Mouse (Mus musculus) neural tube, embryonic 12.5 days (tissue): Measurements from ENCODE around the gene Plekhj1. TPM values are rescaled to one million over a fixed set of nuclear protein-coding genes. Genes with fewer than 3 reads are reported as not detected.
A peak's percentile ranks its signal among the peaks of the same experiment; 100 is the strongest.

Source experiments
- ATAC-seq: fragments of 200-750 bp; cut with Nextera tagmentation; 2 replicates; pipeline ENCODE4 v1.8.0; 2017; ENCODE audit warnings: low read depth, mild to moderate bottlenecking, moderate TSS enrichment, moderate library complexity; ENCODE audit not compliant: low FRiP score
- H3K27ac ChIP-seq: fragments of 300-500 bp; sonication (generic); 2 replicates; pipeline ENCODE4 v1.5.1; 2016
- H3K27me3 ChIP-seq: fragments of 300-500 bp; sonication (generic); replicated peaks from 2 replicates; pipeline ENCODE4 v1.6.1; 2016; ENCODE audit warnings: mild to moderate bottlenecking
- H3K36me3 ChIP-seq: fragments of 300-500 bp; sonication (generic); 2 replicates; pipeline ENCODE4 v1.6.1; 2016; ENCODE audit warnings: mild to moderate bottlenecking
- H3K4me1 ChIP-seq: fragments of 300-500 bp; sonication (generic); 2 replicates; pipeline ENCODE4 v1.6.1; 2016
- H3K4me2 ChIP-seq: fragments of 300-500 bp; sonication (generic); replicated peaks from 2 replicates; pipeline ENCODE4 v1.6.1; 2016; ENCODE audit warnings: mild to moderate bottlenecking
- H3K4me3 ChIP-seq: fragments of 300-500 bp; sonication (generic); 2 replicates; pipeline ENCODE4 v1.5.1; 2016
- H3K9ac ChIP-seq: fragments of 300-500 bp; sonication (generic); 2 replicates; pipeline ENCODE4 v1.6.1; 2016; ENCODE audit warnings: mild to moderate bottlenecking
- H3K9me3 ChIP-seq: fragments of 300-500 bp; sonication (generic); 2 replicates; pipeline ENCODE4 v1.6.1; 2016; ENCODE audit warnings: mild to moderate bottlenecking
- WGBS: fragments of 180-500 bp; shearing (Covaris S2); methylation state at CpG from one replicate; pipeline ENCODE4 v1.1.7; 2016; 5-methylcytosine and 5-hydroxymethylcytosine counted together
- polyA plus RNA-seq: library from polyadenylated mRNA; unstranded; fragments of >200 nt; fragmentation: Nextera tagmentation; extraction: Ambion mirVana; gene quantifications from 2 replicates; pipeline ENCODE4 v1.2.1, GENCODE M21; 2016

Plekhj1 gene
- polyA plus RNA-seq, 1 experiment from 2014 or later, result 155 TPM

DNA sequence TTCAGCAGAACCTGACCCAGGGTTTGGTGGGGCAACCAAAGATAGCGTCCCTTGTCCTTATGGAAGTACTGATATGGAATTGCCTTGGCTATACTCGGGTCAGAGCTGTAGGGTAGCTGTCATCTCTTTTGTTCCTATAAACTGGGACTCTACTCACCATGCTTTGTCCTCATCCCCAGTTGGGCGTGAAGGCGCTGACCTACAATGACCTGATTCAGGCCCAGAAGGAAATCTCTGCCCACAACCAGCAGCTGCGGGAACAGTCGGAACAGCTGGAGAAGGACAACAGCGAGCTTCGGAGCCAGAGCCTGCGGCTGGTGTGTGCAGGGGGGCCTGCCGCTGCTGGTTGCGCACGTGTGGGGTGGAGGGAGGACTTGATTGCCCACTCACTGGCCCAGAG, 13.6 kb downstream of the Plekhj1 start:
- Histone ChIP-seq H3K27ac (no peak overlapping the region), H3K4me3 (no peak overlapping the region), H3K4me2 (no peak overlapping the region), H3K4me1 (no peaks in the 10 kb centered on the region), H3K27me3 (no peaks in the 10 kb centered on the region), H3K9ac (no peak overlapping the region), H3K36me3 (peaks cover 98% of the 10 kb centered on the region), H3K9me3 (no peaks in the 10 kb centered on the region)
- 80% methylated on average over 12 of the region's 12 CpGs for WGBS
- ATAC-seq, result no peak

DNA sequence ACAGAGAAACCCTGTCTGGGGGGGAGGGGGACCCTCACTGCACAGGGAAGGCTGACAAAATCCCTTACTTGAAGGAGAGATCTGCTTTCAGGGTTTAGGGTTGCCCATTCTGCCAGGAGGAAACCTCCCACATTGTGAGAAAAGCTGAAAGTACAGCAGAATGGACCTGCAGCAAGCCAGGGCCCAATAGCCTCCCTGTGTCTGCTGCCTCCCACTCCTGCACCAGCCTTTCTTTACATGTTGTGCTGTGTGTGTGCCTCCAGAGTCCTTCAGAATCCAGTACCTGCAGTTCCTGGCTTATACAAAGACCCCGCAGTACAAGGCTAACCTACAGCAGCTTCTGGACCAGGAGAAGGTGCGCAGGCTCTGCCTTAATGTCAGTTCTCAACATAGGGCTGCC, 14.1 kb downstream of the Plekhj1 start:
- Histone ChIP-seq H3K4me2 (no peak overlapping the region), H3K4me3 (no peak overlapping the region), H3K27me3 (no peaks in the 10 kb centered on the region), H3K27ac (no peak overlapping the region), H3K9me3 (no peaks in the 10 kb centered on the region), H3K4me1 (no peaks in the 10 kb centered on the region), H3K36me3 (peaks cover 100% of the 10 kb centered on the region), H3K9ac (no peak overlapping the region)
- no peak for ATAC-seq
- WGBS, result 97% methylated on average over 2 of the region's 2 CpGs

DNA sequence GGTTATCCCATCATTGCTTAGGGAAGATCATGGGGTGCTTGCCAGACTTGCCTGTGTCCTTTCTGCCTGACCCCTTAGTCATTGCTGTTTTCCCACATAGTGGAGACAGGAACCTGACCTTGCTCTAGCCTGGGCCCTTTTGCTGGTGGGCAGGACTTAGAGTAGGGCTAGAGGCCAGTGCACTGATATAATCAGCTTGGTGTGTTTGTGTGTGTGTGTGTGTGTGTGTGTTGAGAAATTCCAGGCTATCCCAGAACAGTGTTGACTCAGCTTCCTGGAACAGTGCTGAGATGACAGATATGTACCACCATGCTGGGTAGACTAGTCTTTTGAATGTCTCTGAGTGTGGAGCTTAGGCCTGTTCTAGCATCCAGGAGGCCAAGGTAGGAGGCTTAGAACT, 18.9 kb downstream of the Plekhj1 start:
- H3K9me3 ChIP-seq, result no peaks in the 10 kb centered on the region
- ATAC-seq, result no peak
- peaks cover 100% of the 10 kb centered on the region for H3K36me3 ChIP-seq
- H3K4me1 ChIP-seq, result no peaks in the 10 kb centered on the region
- H3K9ac ChIP-seq, result no peak overlapping the region
- no peaks in the 10 kb centered on the region for H3K27me3 ChIP-seq
- H3K4me3 ChIP-seq, result no peak overlapping the region
- no peak overlapping the region for H3K4me2 ChIP-seq
- H3K27ac ChIP-seq, result no peak overlapping the region

DNA sequence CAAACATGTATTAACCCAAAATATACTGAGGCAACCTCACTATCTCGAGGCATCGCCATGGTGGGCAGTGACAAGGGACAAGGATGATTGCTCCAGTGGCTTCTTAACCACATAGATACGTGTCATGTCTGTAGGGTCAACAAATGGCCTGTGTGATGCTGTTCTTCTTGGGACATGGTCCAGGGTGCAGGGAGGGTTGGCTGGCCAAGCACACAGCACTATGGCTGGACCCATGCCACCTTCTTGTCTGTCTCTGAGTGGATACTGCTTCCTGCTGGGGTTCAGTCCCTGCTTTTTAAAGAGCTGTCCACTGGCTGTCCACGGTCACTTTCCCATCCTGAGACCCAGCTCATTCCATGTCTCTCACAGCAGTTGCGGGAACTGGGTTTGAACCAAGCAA, 21.3 kb downstream of the Plekhj1 start:
- no peak overlapping the region for H3K27ac ChIP-seq
- ATAC-seq, result no peak
- 94% methylated on average over 5 of the region's 5 CpGs for WGBS
- H3K9me3 ChIP-seq, result no peaks in the 10 kb centered on the region
- no peaks in the 10 kb centered on the region for H3K4me1 ChIP-seq
- no peak overlapping the region for H3K4me3 ChIP-seq
- no peaks in the 10 kb centered on the region for H3K27me3 ChIP-seq
- H3K9ac ChIP-seq, result no peak overlapping the region
- peaks cover 100% of the 10 kb centered on the region for H3K36me3 ChIP-seq
- H3K4me2 ChIP-seq, result no peak overlapping the region

DNA sequence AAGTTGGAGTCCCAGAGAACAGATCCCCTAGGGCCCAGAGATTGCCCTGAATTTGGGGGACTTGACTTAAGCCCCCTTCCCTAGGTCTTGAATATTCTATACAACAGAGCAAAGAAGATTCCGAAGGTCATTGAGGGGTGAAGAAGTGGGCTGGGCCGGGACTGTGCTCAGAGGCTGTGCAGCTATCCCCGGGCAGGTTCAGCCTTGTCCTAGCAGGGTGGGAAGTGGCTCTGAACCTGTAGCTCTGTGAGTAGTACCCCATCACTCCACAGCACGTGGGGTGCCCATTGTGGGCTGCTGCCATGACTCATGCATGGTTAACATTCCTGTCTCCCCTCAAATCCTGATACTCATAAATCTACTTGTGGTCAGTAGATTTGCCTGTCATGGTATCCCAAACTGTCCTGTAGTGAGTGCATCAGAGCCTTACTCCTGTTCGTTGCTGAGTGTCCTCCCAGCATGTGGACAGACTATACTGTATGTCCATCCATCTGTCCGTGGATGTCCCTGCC, 22.0 kb downstream of the Plekhj1 start:
- ATAC-seq, result no peak
- H3K36me3 ChIP-seq, result peaks cover 100% of the 10 kb centered on the region

DNA sequence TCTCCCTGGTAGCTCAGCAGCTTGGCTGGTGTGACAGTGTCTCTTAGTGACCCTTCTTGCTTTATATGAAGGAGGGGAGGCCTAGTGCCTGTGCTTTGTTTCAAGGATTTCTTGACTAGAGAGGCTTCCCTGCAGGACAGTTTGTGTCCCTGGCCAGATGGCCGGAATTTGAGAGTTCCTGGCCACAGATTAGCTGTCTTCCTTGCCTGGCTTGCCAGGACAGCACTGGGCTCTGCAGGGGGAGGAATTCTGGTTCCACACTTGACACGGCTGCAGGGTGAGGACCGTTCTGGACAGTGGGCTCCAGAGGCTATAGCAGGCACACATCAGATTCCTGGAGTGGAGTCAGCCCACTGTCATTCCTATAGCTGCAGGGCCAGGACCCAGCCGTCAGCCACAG, 22.7 kb downstream of the Plekhj1 start:
- H3K4me3 ChIP-seq, result no peak overlapping the region
- no peaks in the 10 kb centered on the region for H3K27me3 ChIP-seq
- WGBS, result 96% methylated on average over 4 of the region's 4 CpGs
- no peak overlapping the region for H3K9ac ChIP-seq
- ATAC-seq, result no peak
- no peak overlapping the region for H3K27ac ChIP-seq
- peaks cover 100% of the 10 kb centered on the region for H3K36me3 ChIP-seq
- no peak overlapping the region for H3K4me2 ChIP-seq
- no peaks in the 10 kb centered on the region for H3K4me1 ChIP-seq
- no peaks in the 10 kb centered on the region for H3K9me3 ChIP-seq

More for the DNA sequence above, 22.0 kb downstream of the Plekhj1 start:
- Histone ChIP-seq H3K9me3 (no peaks in the 10 kb centered on the region), H3K4me1 (no peaks in the 10 kb centered on the region), H3K9ac (no peak overlapping the region), H3K4me2 (no peak overlapping the region), H3K27me3 (no peaks in the 10 kb centered on the region), H3K27ac (no peak overlapping the region), H3K4me3 (no peak overlapping the region)
- WGBS, result 92% methylated on average over 6 of the region's 6 CpGs

DNA sequence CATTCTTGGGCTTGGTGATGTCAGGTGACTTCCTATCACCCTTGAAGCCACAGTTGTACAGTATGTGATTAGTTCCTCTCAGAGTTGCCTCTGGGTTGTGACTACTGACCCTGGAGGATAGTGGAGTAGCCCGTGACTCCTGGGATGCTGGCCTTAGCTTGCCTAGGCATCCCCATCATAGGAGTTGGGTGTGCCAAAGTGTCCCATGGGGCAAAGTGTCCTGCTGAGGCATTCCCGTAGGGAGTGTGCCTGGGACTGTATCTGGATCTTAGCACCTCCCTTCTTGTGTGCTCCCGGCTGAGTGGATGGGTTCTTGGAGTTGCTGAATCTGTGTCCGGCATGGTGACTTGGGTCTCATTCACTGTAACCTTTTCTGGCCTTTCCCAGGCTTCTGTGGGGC, 23.4 kb downstream of the Plekhj1 start:
- H3K27ac ChIP-seq, result no peak overlapping the region
- no peak overlapping the region for H3K4me3 ChIP-seq
- H3K9ac ChIP-seq, result no peak overlapping the region
- no peaks in the 10 kb centered on the region for H3K27me3 ChIP-seq
- WGBS, result 90% methylated on average over 4 of the region's 4 CpGs
- no peak for ATAC-seq
- peaks cover 100% of the 10 kb centered on the region for H3K36me3 ChIP-seq
- no peaks in the 10 kb centered on the region for H3K4me1 ChIP-seq
- H3K4me2 ChIP-seq, result no peak overlapping the region
- no peaks in the 10 kb centered on the region for H3K9me3 ChIP-seq

DNA sequence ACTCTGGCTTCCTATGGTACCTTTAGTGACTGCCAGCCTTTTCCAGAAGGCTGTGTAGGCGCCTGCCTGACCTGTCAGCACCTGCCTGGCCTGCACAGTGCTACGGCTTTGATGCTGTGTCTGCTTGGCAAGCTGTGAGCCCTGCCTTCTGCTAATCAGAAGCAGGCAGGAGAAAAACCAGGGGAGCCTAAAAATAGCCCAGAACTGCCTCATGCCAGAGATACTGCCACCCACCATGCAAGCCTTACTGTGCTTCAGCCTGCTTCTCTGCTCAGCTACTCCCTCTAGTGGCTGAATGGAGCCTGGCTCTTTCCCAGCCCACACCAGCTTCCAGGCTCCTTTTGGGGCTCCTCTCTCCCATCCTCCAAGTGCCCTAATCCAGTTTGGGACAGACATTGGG, 23.9 kb downstream of the Plekhj1 start:
- ATAC-seq, result 0 out of 2 replicates have a peak, but pooled peaks have one; percentile 50
- Histone ChIP-seq H3K9ac (no peak overlapping the region), H3K4me2 (no peak overlapping the region), H3K36me3 (peaks cover 100% of the 10 kb centered on the region), H3K9me3 (no peaks in the 10 kb centered on the region), H3K4me1 (no peaks in the 10 kb centered on the region), H3K27me3 (no peaks in the 10 kb centered on the region), H3K4me3 (no peak overlapping the region), H3K27ac (no peak overlapping the region)
- 78% methylated on average over 2 of the region's 2 CpGs for WGBS

DNA sequence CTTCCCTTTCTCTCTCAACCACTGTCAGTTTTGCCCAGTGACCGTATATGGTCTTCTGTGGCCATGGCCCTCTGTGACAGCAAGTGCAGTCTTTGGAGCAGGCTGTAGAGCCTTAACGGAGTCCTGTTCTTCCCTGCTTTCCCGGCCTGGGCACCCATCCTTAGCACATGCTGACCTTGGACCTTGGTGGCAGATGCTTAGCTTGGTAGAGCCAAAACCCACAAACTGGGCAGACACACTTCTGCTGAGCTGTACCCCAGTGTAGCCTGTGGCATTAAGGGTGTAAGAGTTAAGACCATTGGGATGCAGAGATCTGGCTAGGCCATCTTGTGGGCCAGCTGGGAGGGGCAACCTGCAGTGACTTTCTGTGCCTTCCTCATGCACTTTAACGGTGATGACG, 24.6 kb downstream of the Plekhj1 start:
- Histone ChIP-seq H3K9ac (0 out of 2 replicates have a peak overlapping the region, but pooled peaks have one; percentile 29), H3K36me3 (peaks cover 97% of the 10 kb centered on the region), H3K4me3 (no peak overlapping the region), H3K4me1 (no peaks in the 10 kb centered on the region), H3K9me3 (no peaks in the 10 kb centered on the region), H3K27me3 (no peaks in the 10 kb centered on the region), H3K27ac (no peak overlapping the region), H3K4me2 (no peak overlapping the region)
- no peak for ATAC-seq
- WGBS, result 92% methylated on average over 5 of the region's 5 CpGs

DNA sequence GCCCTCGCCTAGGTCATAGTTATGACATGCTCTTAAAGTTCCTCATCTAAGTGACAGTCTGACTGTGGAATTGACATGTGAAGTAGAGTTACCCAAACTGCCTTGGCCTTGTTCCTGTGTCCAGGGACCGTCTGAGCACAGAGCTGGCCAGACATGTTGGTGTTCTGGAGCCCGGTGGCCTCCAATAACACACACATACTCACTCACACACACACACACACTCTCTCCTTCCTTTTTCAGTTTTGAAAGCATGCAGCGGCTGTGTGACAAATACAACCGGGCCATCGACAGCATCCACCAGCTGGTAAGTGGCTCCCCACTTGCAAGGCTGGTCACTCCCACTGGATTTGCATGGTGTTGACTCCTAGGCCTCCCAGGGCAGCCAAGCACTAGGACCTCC, 30.1 kb downstream of the Plekhj1 start:
- Histone ChIP-seq H3K4me1 (no peaks in the 10 kb centered on the region), H3K4me2 (no peak overlapping the region), H3K9me3 (no peaks in the 10 kb centered on the region), H3K4me3 (no peak overlapping the region), H3K27me3 (no peaks in the 10 kb centered on the region), H3K36me3 (peaks cover 86% of the 10 kb centered on the region), H3K27ac (no peak overlapping the region), H3K9ac (no peak overlapping the region)
- no peak for ATAC-seq
- 91% methylated on average over 6 of the region's 6 CpGs for WGBS

DNA sequence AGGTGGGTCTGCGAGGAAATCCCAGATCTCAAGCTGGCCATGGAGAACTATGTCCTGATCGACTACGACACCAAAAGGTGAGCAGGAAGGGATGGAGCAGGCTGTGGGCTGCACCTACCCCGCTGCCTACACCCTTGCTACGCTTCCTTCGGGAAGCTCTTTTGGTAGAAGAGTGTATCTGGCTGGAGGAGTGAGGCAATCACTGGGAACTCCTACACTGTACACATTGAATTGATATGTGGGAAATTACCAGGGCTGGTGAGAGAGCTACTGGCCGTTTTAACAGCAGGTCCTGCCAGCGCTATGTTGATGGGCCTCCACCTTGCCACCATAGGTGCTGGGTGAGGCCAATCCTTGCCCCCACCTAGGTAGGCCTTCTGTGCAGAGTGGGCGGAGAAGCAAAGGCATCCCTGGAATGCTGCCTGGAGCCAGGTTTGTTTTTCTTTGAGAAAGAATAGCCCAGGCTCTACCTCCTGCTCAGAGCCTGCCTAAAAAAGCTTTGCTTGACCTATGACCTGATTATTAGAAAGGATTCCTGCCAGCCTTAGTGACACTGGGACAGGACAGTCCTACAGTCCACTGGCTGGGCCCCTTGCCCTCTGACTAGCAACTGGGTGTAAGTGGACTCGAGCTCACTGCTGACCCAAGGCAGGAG, 32.1 kb downstream of the Plekhj1 start:
- H3K4me1 ChIP-seq, result no peaks in the 10 kb centered on the region
- H3K27ac ChIP-seq, result no peak overlapping the region
- 89% methylated on average over 10 of the region's 10 CpGs for WGBS
- H3K4me3 ChIP-seq, result no peak overlapping the region
- ATAC-seq, result no peak
- H3K9me3 ChIP-seq, result no peaks in the 10 kb centered on the region
- H3K9ac ChIP-seq, result no peak overlapping the region
- peaks cover 65% of the 10 kb centered on the region for H3K36me3 ChIP-seq
- no peak overlapping the region for H3K4me2 ChIP-seq
- no peaks in the 10 kb centered on the region for H3K27me3 ChIP-seq

DNA sequence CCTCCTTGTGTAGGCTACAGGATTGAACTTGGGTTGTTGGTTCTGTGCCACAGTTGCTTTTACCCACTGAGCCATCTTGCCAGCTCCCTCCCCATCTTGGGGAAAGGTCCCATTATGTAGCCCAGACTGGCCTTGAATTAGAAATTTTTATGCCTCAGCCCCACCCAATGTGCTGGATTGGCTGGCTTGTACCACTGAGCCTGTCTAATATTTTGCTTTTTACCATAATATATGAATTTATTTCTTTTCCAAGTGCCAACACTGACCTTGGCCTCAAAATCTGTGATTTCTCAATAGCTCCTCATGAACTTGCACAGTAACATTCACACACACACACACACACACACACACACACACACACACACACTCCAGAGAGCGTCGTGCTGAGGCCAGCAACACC, 32.7 kb downstream of the Plekhj1 start:
- WGBS, result 89% methylated on average over 2 of the region's 2 CpGs
- Histone ChIP-seq H3K27me3 (no peaks in the 10 kb centered on the region), H3K4me2 (no peak overlapping the region), H3K4me3 (no peak overlapping the region), H3K27ac (no peak overlapping the region), H3K9ac (no peak overlapping the region), H3K36me3 (peaks cover 60% of the 10 kb centered on the region), H3K9me3 (no peaks in the 10 kb centered on the region), H3K4me1 (peaks cover 4% of the 10 kb centered on the region; the same call in 1 of the 2 replicates)
- ATAC-seq, result no peak

DNA sequence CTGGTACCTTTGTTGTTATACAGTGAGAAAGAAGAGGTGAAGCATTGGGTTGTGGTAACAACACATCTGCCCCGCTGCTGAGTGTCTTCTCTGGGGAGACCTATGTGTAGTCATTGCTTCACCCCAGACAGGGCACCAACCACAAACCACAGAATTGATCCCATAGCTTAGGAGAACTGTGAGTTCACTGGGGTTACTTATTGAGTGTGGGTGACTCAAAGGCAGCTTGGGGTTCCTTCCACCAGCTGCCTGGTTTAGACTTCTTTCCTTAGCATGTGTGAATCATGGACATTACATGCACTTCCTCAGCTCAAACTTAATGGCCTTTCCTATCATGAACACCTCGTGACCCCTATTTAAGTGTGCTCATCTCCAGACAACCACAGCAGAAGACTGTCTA, 34.9 kb downstream of the Plekhj1 start:
- ATAC-seq, result no peak
- peaks cover 41% of the 10 kb centered on the region for H3K36me3 ChIP-seq
- peaks cover 10% of the 10 kb centered on the region; the same call in 1 of the 2 replicates for H3K4me1 ChIP-seq
- no peaks in the 10 kb centered on the region for H3K27me3 ChIP-seq
- WGBS, result 95% methylated on average over 2 of the region's 2 CpGs
- H3K27ac ChIP-seq, result no peak overlapping the region
- H3K9ac ChIP-seq, result no peak overlapping the region
- H3K4me3 ChIP-seq, result no peak overlapping the region
- H3K4me2 ChIP-seq, result no peak overlapping the region
- no peaks in the 10 kb centered on the region for H3K9me3 ChIP-seq
